Mouse (Mus musculus): ENCODE results near the gene Ntn1. TPM values are rescaled to one million over a fixed set of nuclear protein-coding genes. Genes with fewer than 3 reads are reported as not detected.

Ntn1 gene
- polyA plus RNA-seq, 1 experiment, result 62.8 TPM

- TF ChIP-seq POLR2A (IDR thresholded peaks at IDR 0.05; ENCODE audit: borderline replicate concordance, extremely low read depth, insufficient read depth, insufficient read length, poor library complexity, severe bottlenecking) (no peak), CTCF (IDR thresholded peaks at IDR 0.05; ENCODE audit: borderline replicate concordance, extremely low read depth, insufficient read depth, insufficient read length) (no peak)
- DNase-seq (ENCODE audit: low read depth), result no peak
These were observed 12.5 kb downstream of the Ntn1 start for GRCm38 (mm10) chr11:68387971-68388654.

GRCm38 (mm10) chr11:68387441-68387760, 13.2 kb downstream of the Ntn1 start:
- no peak for DNase-seq (ENCODE audit: low read depth)
- TF ChIP-seq POLR2A (IDR thresholded peaks at IDR 0.05; ENCODE audit: borderline replicate concordance, extremely low read depth, insufficient read depth, insufficient read length, poor library complexity, severe bottlenecking) (no peak), CTCF (IDR thresholded peaks at IDR 0.05; ENCODE audit: borderline replicate concordance, extremely low read depth, insufficient read depth, insufficient read length) (no peak)

- TF ChIP-seq CTCF (IDR thresholded peaks at IDR 0.05; ENCODE audit: borderline replicate concordance, extremely low read depth, insufficient read depth, insufficient read length), result no peak
- TF ChIP-seq POLR2A (IDR thresholded peaks at IDR 0.05; ENCODE audit: borderline replicate concordance, extremely low read depth, insufficient read depth, insufficient read length, poor library complexity, severe bottlenecking), result no peak
- DNase-seq (ENCODE audit: low read depth), result peak; percentile 80
These were observed 13.8 kb downstream of the Ntn1 start for GRCm38 (mm10) chr11:68386589-68387440.

- no peak for TF ChIP-seq POLR2A (IDR thresholded peaks at IDR 0.05; ENCODE audit: borderline replicate concordance, extremely low read depth, insufficient read depth, insufficient read length, poor library complexity, severe bottlenecking)
- TF ChIP-seq CTCF (IDR thresholded peaks at IDR 0.05; ENCODE audit: borderline replicate concordance, extremely low read depth, insufficient read depth, insufficient read length), result no peak
- DNase-seq (ENCODE audit: low read depth), result peak; percentile 57
These were observed 14.6 kb downstream of the Ntn1 start for GRCm38 (mm10) chr11:68385921-68386588.

- no peak for TF ChIP-seq POLR2A (IDR thresholded peaks at IDR 0.05; ENCODE audit: borderline replicate concordance, extremely low read depth, insufficient read depth, insufficient read length, poor library complexity, severe bottlenecking)
- TF ChIP-seq CTCF (IDR thresholded peaks at IDR 0.05; ENCODE audit: borderline replicate concordance, extremely low read depth, insufficient read depth, insufficient read length), result no peak
- DNase-seq (ENCODE audit: low read depth), result peak; percentile 60
These were observed 15.4 kb downstream of the Ntn1 start for GRCm38 (mm10) chr11:68385021-68385821.

GRCm38 (mm10) chr11:68384592-68385020, 16.0 kb downstream of the Ntn1 start:
- TF ChIP-seq POLR2A (IDR thresholded peaks at IDR 0.05; ENCODE audit: borderline replicate concordance, extremely low read depth, insufficient read depth, insufficient read length, poor library complexity, severe bottlenecking) (no peak), CTCF (IDR thresholded peaks at IDR 0.05; ENCODE audit: borderline replicate concordance, extremely low read depth, insufficient read depth, insufficient read length) (no peak)
- DNase-seq (ENCODE audit: low read depth), result peak; percentile 47

GRCm38 (mm10) chr11:68384131-68384530, 16.5 kb downstream of the Ntn1 start:
- DNase-seq (ENCODE audit: low read depth), result peak; percentile 25
- TF ChIP-seq POLR2A (IDR thresholded peaks at IDR 0.05; ENCODE audit: borderline replicate concordance, extremely low read depth, insufficient read depth, insufficient read length, poor library complexity, severe bottlenecking), result no peak
- no peak for TF ChIP-seq CTCF (IDR thresholded peaks at IDR 0.05; ENCODE audit: borderline replicate concordance, extremely low read depth, insufficient read depth, insufficient read length)

GRCm38 (mm10) chr11:68383519-68383918, 17.1 kb downstream of the Ntn1 start:
- TF ChIP-seq POLR2A (IDR thresholded peaks at IDR 0.05; ENCODE audit: borderline replicate concordance, extremely low read depth, insufficient read depth, insufficient read length, poor library complexity, severe bottlenecking) (no peak), CTCF (IDR thresholded peaks at IDR 0.05; ENCODE audit: borderline replicate concordance, extremely low read depth, insufficient read depth, insufficient read length) (no peak)
- peak; percentile 56 for DNase-seq (ENCODE audit: low read depth)

- TF ChIP-seq CTCF (IDR thresholded peaks at IDR 0.05; ENCODE audit: borderline replicate concordance, extremely low read depth, insufficient read depth, insufficient read length) (no peak), POLR2A (IDR thresholded peaks at IDR 0.05; ENCODE audit: borderline replicate concordance, extremely low read depth, insufficient read depth, insufficient read length, poor library complexity, severe bottlenecking) (no peak)
- no peak for DNase-seq (ENCODE audit: low read depth)
These were observed 18.8 kb downstream of the Ntn1 start for GRCm38 (mm10) chr11:68381833-68382232.

- no peak for DNase-seq (ENCODE audit: low read depth)
- no peak for TF ChIP-seq POLR2A (IDR thresholded peaks at IDR 0.05; ENCODE audit: borderline replicate concordance, extremely low read depth, insufficient read depth, insufficient read length, poor library complexity, severe bottlenecking)
- no peak for TF ChIP-seq CTCF (IDR thresholded peaks at IDR 0.05; ENCODE audit: borderline replicate concordance, extremely low read depth, insufficient read depth, insufficient read length)
These were observed 19.3 kb downstream of the Ntn1 start for GRCm38 (mm10) chr11:68381318-68381717.
